Mouse (Mus musculus): ENCODE results near the gene Isoc2a.

The Isoc2a gene

GRCm38 (mm10) chr7:4943223-4943815 is 66.4 kb downstream of the Isoc2a start:
- DNase-seq = peak; percentile 97
